Comparison of ENCODE assay signal across 27 mouse cellular contexts in genomic region chr12:31317670-31318408, GRCm38 (mm10). TPM values are rescaled to one million over a fixed set of nuclear protein-coding genes. Genes with fewer than 3 reads are reported as not detected.
DNase-seq lines count a peak whose midpoint lies in the region; ATAC-seq lines count a peak whose summit lies in the region.
"Had no signal": no experiment of that assay in that cellular context is flagged by ENCODE, and none has a peak within 500 bp of the region (broad histone marks: within the 10 kb centered on the region; RNA-seq: fewer than 3 reads in every experiment).

No protein-coding gene starts in this region.

- peak overlapping the region; percentile 6 to 47 for H3K27ac ChIP-seq in heart, embryonic 14.5 days (replicated peaks in 1 of 2; ENCODE audit: control insufficient read depth in 1 of 2, insufficient read depth in 1 of 2, low read depth in 2 of 2, low read length in 2 of 2)
- H3K27ac ChIP-seq in hindbrain, embryonic 14.5 days: no peak overlapping the region
- no peak overlapping the region for H3K27ac ChIP-seq in hindbrain, embryonic 11.5 days (ENCODE audit: low read depth, low read length)
- H3K27ac ChIP-seq in brown adipose tissue, adult 24 weeks (replicated peaks; ENCODE audit: low read depth, low read length): peak overlapping the region; percentile 38
- H3K27ac ChIP-seq: embryonic facial prominence, embryonic 12.5 days; forebrain, embryonic 15.5 days; gastrocnemius, adult 2 months; heart, embryonic 10.5 days; layer of hippocampus, adult 2 months; left cerebral cortex, adult 2 months; liver, embryonic 12.5 days; macrophage had no signal

- H3K27me3 ChIP-seq in heart, embryonic 14.5 days (ENCODE audit: control insufficient read depth, insufficient read depth, low read length): no peaks in the 10 kb centered on the region
- no peaks in the 10 kb centered on the region for H3K27me3 ChIP-seq in hindbrain, embryonic 14.5 days (ENCODE audit: control insufficient read depth, insufficient read depth, low read length)
- H3K27me3 ChIP-seq in hindbrain, embryonic 11.5 days (ENCODE audit: control insufficient read depth, insufficient read depth, low read length): no peaks in the 10 kb centered on the region
- H3K27me3 ChIP-seq: embryonic facial prominence, embryonic 12.5 days; forebrain, embryonic 15.5 days; liver, embryonic 12.5 days had no signal

- peak; percentile 52 to 57 for DNase-seq in cerebellum, postnatal 10 days
- DNase-seq in cerebellum, postnatal 36 days: no peak
- DNase-seq in heart, adult 8-10 months (ENCODE audit: low spot score): no peak
- DNase-seq in hindbrain, embryonic 14.5 days (ENCODE audit: low spot score): no peak
- no peak for DNase-seq in hindbrain, embryonic 11.5 days (ENCODE audit: low spot score)
- DNase-seq in left cerebral cortex, adult 8-10 months (ENCODE audit: low spot score in 2 of 2): no peak
- DNase-seq: adrenal gland, adult 8-10 months; cerebellum, adult 11-12 months; gastrocnemius, adult 2 months; gastrocnemius, postnatal 36 days; kidney, adult 9 months; kidney, postnatal 25 days; liver, postnatal 0 days; thymus, adult 2 months; thymus, postnatal 36 days had no signal

- peaks cover 99% of the 10 kb centered on the region for H3K36me3 ChIP-seq in heart, embryonic 14.5 days (ENCODE audit: control insufficient read depth, insufficient read depth, low read length)
- no peaks in the 10 kb centered on the region for H3K36me3 ChIP-seq in hindbrain, embryonic 14.5 days (replicated peaks; ENCODE audit: control insufficient read depth, insufficient read depth)
- H3K36me3 ChIP-seq in hindbrain, embryonic 11.5 days (ENCODE audit: control insufficient read depth, insufficient read depth, low read length): no peaks in the 10 kb centered on the region
- H3K36me3 ChIP-seq: G1E had no signal

- 78% methylated on average over 7 of the region's 7 CpGs for WGBS in heart, embryonic 14.5 days
- WGBS in hindbrain, embryonic 14.5 days: 89% methylated on average over 7 of the region's 7 CpGs
- 92% methylated on average over 7 of the region's 7 CpGs for WGBS in hindbrain, embryonic 11.5 days

- no peaks in the 10 kb centered on the region for H3K9me3 ChIP-seq in heart, embryonic 14.5 days (ENCODE audit: control insufficient read depth, low read length)
- peaks cover 6% of the 10 kb centered on the region; the same call in 1 of the 2 replicates for H3K9me3 ChIP-seq in hindbrain, embryonic 14.5 days (ENCODE audit: control insufficient read depth, low read length)
- H3K9me3 ChIP-seq in hindbrain, embryonic 11.5 days (ENCODE audit: control insufficient read depth, low read length): no peaks in the 10 kb centered on the region
- H3K9me3 ChIP-seq: forebrain, embryonic 15.5 days; G1E; heart, embryonic 10.5 days; liver, embryonic 12.5 days had no signal

- ATAC-seq in heart, embryonic 14.5 days (ENCODE audit: insufficient number of reproducible peaks, insufficient read depth, low FRiP score, low read depth): no peak
- ATAC-seq in hindbrain, embryonic 14.5 days (ENCODE audit: low FRiP score): peak; percentile 24; the same call in 1 of the 2 replicates
- no peak for ATAC-seq in hindbrain, embryonic 11.5 days (ENCODE audit: low FRiP score)
- ATAC-seq: intestine, embryonic 16.5 days; liver, embryonic 12.5 days; liver, postnatal 0 days; lung, postnatal 0 days had no signal

- H3K4me1 ChIP-seq in heart, embryonic 14.5 days (ENCODE audit: control insufficient read depth in 2 of 2, insufficient read depth in 2 of 2, low read length in 2 of 2): peaks cover 17 to 29% of the 10 kb centered on the region in 2 experiments
- no peaks in the 10 kb centered on the region for H3K4me1 ChIP-seq in hindbrain, embryonic 14.5 days (replicated peaks; ENCODE audit: control insufficient read depth, insufficient read depth, low read length)
- H3K4me1 ChIP-seq in hindbrain, embryonic 11.5 days (replicated peaks; ENCODE audit: control insufficient read depth, insufficient read depth, low read length): no peaks in the 10 kb centered on the region
- H3K4me1 ChIP-seq in brown adipose tissue, adult 24 weeks (ENCODE audit: control insufficient read depth, insufficient read depth, insufficient read length, low read length): no peaks in the 10 kb centered on the region
- H3K4me1 ChIP-seq: liver, embryonic 12.5 days had no signal

- no peak overlapping the region for H3K4me2 ChIP-seq in heart, embryonic 14.5 days (ENCODE audit: low read length)
- no peak overlapping the region for H3K4me2 ChIP-seq in hindbrain, embryonic 14.5 days (replicated peaks)
- H3K4me2 ChIP-seq in hindbrain, embryonic 11.5 days (replicated peaks; ENCODE audit: low read depth, low read length): no peak overlapping the region
- H3K4me2 ChIP-seq: embryonic facial prominence, embryonic 12.5 days; forebrain, embryonic 15.5 days; liver, embryonic 12.5 days had no signal

- H3K4me3 ChIP-seq in heart, embryonic 14.5 days (ENCODE audit: control insufficient read depth in 1 of 2, insufficient read depth in 1 of 2, low read depth in 1 of 2, low read length in 2 of 2): no peak overlapping the region
- no peak overlapping the region for H3K4me3 ChIP-seq in hindbrain, embryonic 14.5 days (replicated peaks; ENCODE audit: low read length)
- H3K4me3 ChIP-seq in hindbrain, embryonic 11.5 days (ENCODE audit: low read depth, low read length): no peak overlapping the region
- no peak overlapping the region for H3K4me3 ChIP-seq in brown adipose tissue, adult 24 weeks (ENCODE audit: insufficient read depth, low read depth, low read length)
- H3K4me3 ChIP-seq: embryonic facial prominence, embryonic 12.5 days; forebrain, embryonic 15.5 days; gastrocnemius, adult 2 months; heart, embryonic 10.5 days; layer of hippocampus, adult 2 months; left cerebral cortex, adult 2 months; liver, embryonic 12.5 days had no signal

- no peak overlapping the region for H3K9ac ChIP-seq in heart, embryonic 14.5 days (ENCODE audit: low read length)
- no peak overlapping the region for H3K9ac ChIP-seq in hindbrain, embryonic 14.5 days
- H3K9ac ChIP-seq in hindbrain, embryonic 11.5 days (ENCODE audit: low read depth, low read length): no peak overlapping the region
- H3K9ac ChIP-seq: embryonic facial prominence, embryonic 12.5 days; forebrain, embryonic 15.5 days; liver, embryonic 12.5 days; liver, postnatal 0 days had no signal

RNA-seq across cellular contexts. Expression of gene Dld, which starts 33.4 kb away (rescaled TPM):
- polyA plus RNA-seq in heart, embryonic 14.5 days (2014; fragmentation: Nextera tagmentation; extraction: Ambion mirVana): 214 and 224 TPM in 2 replicates
- total RNA-seq in heart, adult 8-10 months (2022): 100 to 1,000 TPM; 368 to 419 (median 398) TPM
- 125 and 138 TPM in 2 replicates for polyA plus RNA-seq in hindbrain, embryonic 14.5 days (2014; fragmentation: Nextera tagmentation; extraction: Ambion mirVana)
- polyA plus RNA-seq in hindbrain, embryonic 11.5 days (2014; fragmentation: Nextera tagmentation; extraction: Ambion mirVana): 165 and 170 TPM in 2 replicates
- 928 and 1,239 TPM in 2 replicates for polyA plus RNA-seq in brown adipose tissue, adult 24 weeks (2012; ENCODE audit: insufficient read depth, insufficient read length, missing spikeins)
- total RNA-seq in left cerebral cortex, adult 8-10 months (2022): 100 to 1,000 TPM; 102 to 109 (median 106) TPM

RNA-seq across cellular contexts. Expression of gene Lamb1, which starts 52.8 kb away (rescaled TPM):
- polyA plus RNA-seq in heart, embryonic 14.5 days (2014; fragmentation: Nextera tagmentation; extraction: Ambion mirVana): 96.3 and 101 TPM in 2 replicates
- 10 to 100 TPM; 44.0 to 51.1 (median 48.7) TPM for total RNA-seq in heart, adult 8-10 months (2022)
- polyA plus RNA-seq in hindbrain, embryonic 14.5 days (2014; fragmentation: Nextera tagmentation; extraction: Ambion mirVana): 20.9 and 22.0 TPM in 2 replicates
- polyA plus RNA-seq in hindbrain, embryonic 11.5 days (2014; fragmentation: Nextera tagmentation; extraction: Ambion mirVana): 21.2 and 21.7 TPM in 2 replicates
- polyA plus RNA-seq in brown adipose tissue, adult 24 weeks (2012; ENCODE audit: insufficient read depth, insufficient read length, missing spikeins): 28.5 and 41.1 TPM in 2 replicates
- 10 to 100 TPM; 15.4 to 17.6 (median 16.8) TPM for total RNA-seq in left cerebral cortex, adult 8-10 months (2022)
- polyA plus RNA-seq: G1E had no signal

Comparison
In these comparisons a context has a peak if more than half of its experiments do, and no peak if none do; other contexts are left out.
1. DNase-seq: peak in cerebellum, postnatal 10 days (2 of 2); none in cerebellum, postnatal 36 days (0 of 2), heart, adult 8-10 months (single experiment), hindbrain, embryonic 14.5 days (single experiment), hindbrain, embryonic 11.5 days (single experiment) and left cerebral cortex, adult 8-10 months (0 of 2).
2. H3K27ac ChIP-seq: peak in heart, embryonic 14.5 days (2 of 2) and brown adipose tissue, adult 24 weeks (single experiment); none in hindbrain, embryonic 14.5 days (single experiment) and hindbrain, embryonic 11.5 days (single experiment).